Mouse (Mus musculus) embryo, embryonic 10 days (tissue): ENCODE measurements at regions not wholly inside any gene's neighbourhood (a gene's known extent, or its start where the extent isn't known, plus 50 kb on each side); places are given as distances from the start of the nearest gene placed in this dataset.
A peak's percentile ranks its signal among the peaks of the same experiment; 100 is the strongest.

Source experiments
- DNase-seq: peaks from one replicate; pipeline ENCODE4 v3.0.0-alpha.2; 2015; ENCODE audit warnings: low spot score

DNA sequence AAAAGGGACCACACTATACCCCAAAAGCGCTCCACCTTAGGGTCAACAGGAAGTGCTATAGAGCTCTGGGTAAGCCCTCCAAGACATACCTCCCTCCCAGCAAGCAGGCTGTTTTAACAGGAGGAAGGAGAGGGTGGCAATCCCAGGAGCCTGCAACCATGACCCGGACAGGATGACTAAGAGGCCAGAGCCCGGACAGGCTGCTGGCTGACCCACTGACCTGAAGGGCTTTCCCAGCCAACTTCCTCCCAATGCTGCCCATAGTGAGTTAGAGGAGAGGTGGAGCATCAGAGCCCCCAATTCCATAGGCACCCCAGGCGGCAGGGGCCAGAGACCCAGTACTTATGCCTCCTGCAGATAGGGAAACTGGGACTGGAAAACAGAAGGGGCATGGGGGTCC, 136.3 kb downstream of the Utp6 start:
- DNase-seq: no peak

GRCm38 (mm10) chr11:79823631-79824310, 138.4 kb downstream of the Utp6 start:
- no peak for DNase-seq

DNA sequence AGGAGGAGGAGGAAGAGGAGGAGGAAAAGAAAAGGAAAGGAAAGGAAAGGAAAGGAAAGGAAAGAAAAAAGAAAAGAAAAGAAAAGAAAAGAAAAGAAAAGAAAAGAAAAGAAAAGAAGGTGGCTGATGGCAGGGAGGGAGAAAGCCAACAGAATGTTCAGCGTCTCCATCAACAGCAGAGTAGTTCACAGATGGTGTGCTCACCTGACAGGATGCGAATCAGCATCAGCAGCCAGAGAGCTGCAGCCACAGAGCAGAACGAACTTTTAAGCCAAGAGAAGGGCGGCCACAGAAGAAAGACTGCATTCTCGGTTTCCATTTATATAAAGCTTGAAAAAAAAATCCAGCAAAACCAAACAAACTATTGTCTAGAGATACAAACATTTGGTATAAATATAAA, 140.2 kb downstream of the Utp6 start:
- DNase-seq: no peak

DNA sequence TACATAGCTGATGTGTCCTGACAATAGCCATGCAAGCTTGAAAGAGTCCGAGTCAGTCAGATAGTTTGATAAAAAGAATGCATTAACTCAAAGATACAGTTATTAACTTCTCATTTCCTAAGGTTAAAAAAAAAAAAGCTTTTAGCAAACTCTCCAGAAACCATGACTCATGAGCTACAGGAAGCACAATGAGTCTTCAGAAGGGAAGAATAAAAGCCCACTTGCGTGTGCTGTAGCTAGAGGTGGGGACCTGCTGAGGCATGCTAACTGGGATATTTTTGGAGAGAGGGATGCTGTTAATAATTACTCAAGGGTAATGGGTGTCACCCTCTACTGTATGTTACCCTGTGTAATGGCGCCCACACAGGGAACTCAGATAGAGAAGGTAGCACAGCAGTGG, 147.0 kb downstream of the Utp6 start:
- DNase-seq: no peak

GRCm38 (mm10) chr11:79806911-79807466, 155.2 kb downstream of the Utp6 start:
- DNase-seq: peak; percentile 45

- no peak for DNase-seq
These were observed 155.8 kb downstream of the Utp6 start for GRCm38 (mm10) chr11:79806417-79806816.

DNA sequence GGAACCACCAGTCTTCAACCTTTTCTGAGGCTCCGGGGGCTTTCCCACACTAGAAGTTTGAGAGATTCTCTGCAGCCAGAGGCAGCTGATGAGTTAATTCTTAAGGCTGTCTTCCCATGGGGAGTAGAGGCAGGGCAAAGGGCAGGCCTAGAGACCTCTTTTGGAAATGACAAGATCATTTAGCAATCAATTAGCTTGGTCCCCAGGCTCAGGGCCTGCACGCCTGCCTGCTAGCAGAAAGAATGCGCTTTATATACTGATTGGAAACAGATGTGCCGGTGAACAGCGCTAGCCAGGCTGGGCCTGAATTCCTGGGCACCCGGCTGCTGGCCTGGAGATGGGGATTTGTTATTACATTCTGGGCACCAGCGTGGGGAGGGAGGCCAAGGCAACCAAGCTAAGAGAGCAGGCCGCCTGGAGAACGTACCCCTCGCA, 156.2 kb downstream of the Utp6 start:
- peak; percentile 94 for DNase-seq

- DNase-seq: no peak
These were observed 158.2 kb downstream of the Utp6 start for GRCm38 (mm10) chr11:79803971-79804370.

- no peak for DNase-seq
These were observed 159.2 kb downstream of the Utp6 start for GRCm38 (mm10) chr11:79803006-79803405.

GRCm38 (mm10) chr11:79802566-79802965, 159.6 kb downstream of the Utp6 start:
- DNase-seq: no peak

GRCm38 (mm10) chr11:79800256-79800655, 161.9 kb downstream of the Utp6 start:
- DNase-seq: no peak

DNA sequence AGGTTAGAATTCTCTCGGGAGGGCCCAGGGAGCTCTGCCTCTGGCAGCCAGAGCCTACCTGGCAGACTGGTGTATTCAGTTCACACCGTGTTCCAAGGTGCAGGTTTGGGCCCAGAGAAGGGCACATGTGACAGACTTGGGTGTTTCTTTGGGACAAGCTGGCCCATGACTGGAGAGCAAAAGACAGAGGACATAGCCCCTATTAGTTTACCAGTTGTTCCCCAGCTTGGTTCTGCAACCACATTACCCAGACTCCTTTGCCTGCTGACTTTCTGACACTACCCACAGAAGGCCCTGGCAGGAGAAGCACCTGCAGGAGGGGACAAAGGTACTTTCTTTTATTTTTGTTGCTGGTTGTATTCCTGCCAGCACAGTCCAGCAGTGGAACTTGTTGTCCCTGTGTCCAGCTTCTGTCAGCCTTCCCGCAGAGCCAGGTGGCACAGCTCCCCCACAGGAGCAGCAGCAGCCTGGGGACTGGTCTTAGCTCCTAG, 173.9 kb downstream of the Utp6 start:
- DNase-seq: no peak

- no peak for DNase-seq
These were observed 174.4 kb downstream of the Utp6 start for GRCm38 (mm10) chr11:79787766-79788165.

- peak; percentile 42 for DNase-seq
These were observed 178.1 kb downstream of the Utp6 start for GRCm38 (mm10) chr11:79784071-79784470.

DNA sequence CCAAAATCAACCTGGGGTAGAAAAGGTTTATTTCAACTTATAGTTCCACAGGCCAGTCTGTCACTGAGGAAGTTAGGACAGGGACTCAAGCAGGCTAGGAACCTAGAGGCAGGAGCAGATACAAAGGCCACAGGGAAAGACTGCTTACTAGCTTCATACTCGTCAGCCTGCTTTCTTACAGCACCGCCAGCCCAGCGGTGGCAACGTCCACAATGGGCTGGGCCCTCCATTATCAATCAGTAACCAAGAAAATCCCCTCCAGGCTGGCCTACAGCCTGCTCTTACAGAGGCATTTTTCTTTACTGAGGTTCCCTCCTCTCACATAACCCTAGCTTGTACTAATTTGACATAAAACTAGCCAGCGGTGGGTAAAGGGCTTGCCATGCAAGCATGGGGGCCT, 180.2 kb downstream of the Utp6 start:
- no peak for DNase-seq

DNA sequence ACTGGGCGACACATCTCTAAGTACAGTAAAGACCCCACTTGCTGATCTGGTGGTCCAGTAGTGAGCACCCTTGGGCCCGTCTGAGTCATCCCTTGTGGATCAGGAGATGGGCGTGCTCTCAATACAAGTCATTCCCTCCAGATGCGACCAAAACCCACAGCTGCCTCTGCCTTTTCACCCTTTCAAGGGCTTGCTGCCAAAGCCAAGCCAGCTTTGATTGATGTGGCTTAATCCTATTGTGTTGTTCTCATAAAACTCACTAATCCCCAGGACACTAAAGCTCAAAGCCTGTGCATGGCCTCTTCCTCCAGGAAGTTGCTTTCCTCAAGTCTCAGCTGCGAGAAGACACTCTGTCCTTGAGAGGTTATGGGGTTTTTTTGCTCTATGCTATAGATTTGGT, 182.4 kb downstream of the Utp6 start:
- peak; percentile 59 for DNase-seq

GRCm38 (mm10) chr11:79778522-79778921, 183.7 kb downstream of the Utp6 start:
- no peak for DNase-seq

DNA sequence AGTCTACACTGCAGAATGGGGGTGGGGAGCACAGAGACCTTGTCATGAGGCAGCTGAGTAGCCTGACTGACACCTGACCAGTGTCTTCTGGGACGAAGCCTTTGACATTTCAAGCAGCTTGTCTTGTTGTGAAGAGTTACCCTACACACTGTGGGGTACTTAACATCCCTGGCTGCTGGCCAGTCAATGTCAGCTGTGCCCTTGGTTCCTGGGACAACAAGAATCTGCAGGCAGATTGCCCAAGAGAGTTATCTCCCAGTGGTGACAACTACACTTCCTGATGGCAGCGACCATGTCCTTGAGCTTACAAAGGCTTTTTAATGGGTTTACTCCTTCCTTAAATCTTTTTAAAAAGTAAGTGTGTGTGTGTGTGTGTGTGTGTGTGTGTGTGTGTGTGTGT, 184.2 kb downstream of the Utp6 start:
- DNase-seq: no peak

- DNase-seq: peak; percentile 66
These were observed 185.6 kb downstream of the Rab11fip4 start for GRCm38 (mm10) chr11:79776577-79776976.

DNA sequence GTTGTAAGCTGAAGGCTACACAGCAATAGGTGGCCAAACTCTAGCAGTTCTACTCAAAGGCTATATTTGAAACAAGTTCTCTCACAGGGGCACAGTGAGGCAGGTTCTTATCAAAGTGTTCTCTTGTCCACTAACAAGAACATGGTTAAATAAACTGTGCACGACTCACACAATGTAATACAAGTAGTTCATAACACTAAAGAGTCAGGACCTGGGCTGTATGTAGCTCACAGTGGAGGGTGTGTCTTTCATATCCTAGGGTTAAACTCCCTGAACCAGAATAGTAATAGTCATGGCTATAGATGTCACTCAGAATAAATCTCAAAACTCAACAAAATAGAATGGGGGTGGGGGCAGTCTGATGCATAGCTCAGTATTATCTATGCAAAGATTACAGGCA, 182.7 kb downstream of the Rab11fip4 start:
- DNase-seq: no peak

GRCm38 (mm10) chr11:79771431-79771830, 180.4 kb downstream of the Rab11fip4 start:
- DNase-seq: peak; percentile 69

GRCm38 (mm10) chr11:79767111-79767510, 176.1 kb downstream of the Rab11fip4 start:
- no peak for DNase-seq

DNA sequence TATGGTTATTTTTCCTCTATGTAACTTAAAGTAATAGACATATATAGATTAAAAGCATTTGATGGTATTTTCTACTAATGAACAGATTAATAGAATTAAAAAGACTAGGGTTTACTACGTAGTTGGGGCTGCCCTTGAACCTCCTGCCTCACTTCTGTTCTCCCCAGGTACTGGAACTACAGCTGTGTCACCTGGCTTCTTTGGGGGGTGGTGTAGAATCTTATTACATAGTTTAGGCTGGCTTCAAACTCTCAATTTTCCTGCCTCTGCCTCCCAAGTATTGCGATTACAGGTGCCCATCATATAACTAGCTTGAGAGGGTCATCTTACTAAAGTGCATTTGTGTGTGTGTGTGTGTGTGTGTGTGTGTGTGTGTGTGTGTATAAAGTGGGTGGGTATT, 175.0 kb downstream of the Rab11fip4 start:
- DNase-seq: no peak

DNA sequence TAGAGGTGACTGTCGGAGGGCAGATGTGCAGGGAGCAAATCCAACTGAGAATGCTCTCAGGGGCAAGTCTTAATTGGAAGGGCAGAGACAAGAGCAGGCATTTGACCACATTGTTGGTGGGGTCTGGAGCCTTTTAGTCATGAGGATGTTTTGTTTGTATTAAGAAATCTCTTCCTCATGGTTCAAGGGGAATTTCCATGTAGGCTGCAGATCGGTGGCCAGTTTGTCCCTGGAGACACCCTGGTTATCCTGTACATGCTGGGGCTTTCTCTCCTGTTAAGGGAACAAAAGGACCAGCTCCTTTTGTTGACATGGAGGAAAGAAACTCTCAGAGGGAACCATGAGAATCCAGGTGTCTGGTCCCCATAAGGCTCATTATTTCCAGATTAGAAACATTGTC, 174.4 kb downstream of the Rab11fip4 start:
- DNase-seq: no peak
